Mouse (Mus musculus) small intestine, adult 2 months (tissue): Measurements from ENCODE around the gene Apba1.

Experiments used
- CTCF ChIP-seq: fragments of 200-500 bp; IDR thresholded peaks from 2 replicates; pipeline ENCODE4 v1.5.1; 2012; ENCODE audit warnings: low read depth, mild to moderate bottlenecking, control low read depth, inconsistent platforms, low read length, moderate library complexity, mixed read lengths; ENCODE audit not compliant: insufficient replicate concordance, insufficient read length; ENCODE audit errors: extremely low read depth
- POLR2A ChIP-seq: fragments of 200-500 bp; IDR thresholded peaks from 2 replicates; pipeline ENCODE4 v1.6.1; 2012; ENCODE audit warnings: low read depth, mild to moderate bottlenecking, control low read depth, inconsistent platforms, low read length, moderate library complexity

DNA sequence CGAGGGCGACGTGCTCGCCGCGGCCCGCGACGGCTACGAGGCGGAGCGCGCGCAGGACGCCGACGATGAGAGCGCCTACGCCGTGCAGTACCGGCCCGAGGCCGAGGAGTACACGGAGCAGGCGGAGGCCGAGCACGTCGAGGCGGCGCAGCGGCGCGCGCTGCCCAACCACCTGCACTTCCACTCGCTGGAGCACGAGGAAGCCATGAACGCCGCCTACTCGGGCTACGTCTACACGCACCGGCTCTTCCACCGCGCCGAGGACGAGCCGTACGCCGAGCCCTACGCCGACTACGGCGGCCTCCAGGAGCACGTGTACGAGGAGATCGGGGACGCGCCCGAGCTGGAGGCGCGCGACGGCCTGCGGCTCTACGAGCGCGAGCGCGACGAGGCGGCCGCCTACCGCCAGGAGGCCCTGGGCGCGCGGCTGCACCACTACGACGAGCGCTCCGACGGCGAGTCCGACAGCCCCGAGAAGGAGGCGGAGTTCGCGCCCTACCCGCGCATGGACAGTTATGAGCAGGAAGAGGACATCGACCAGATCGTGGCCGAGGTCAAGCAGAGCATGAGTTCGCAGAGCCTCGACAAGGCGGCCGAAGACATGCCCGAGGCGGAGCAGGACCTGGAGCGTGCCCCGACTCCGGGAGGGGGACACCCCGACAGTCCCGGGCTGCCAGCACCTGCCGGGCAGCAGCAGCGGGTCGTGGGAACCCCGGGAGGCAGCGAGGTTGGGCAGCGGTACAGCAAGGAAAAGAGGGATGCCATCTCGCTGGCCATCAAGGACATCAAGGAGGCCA lies 134.6 kb downstream of the Apba1 start:
- no peak for TF ChIP-seq CTCF
- no peak for TF ChIP-seq POLR2A
